Mouse (Mus musculus) bone marrow macrophage, adult 2 months (primary cell): ENCODE results near the gene Usp1.

Experiments used
- CTCF ChIP-seq: IDR thresholded peaks from 2 replicates; pipeline ENCODE4 v1.5.1; 2012; ENCODE audit warnings: low read depth, mild to moderate bottlenecking, low read length, moderate library complexity
- POLR2A ChIP-seq: IDR thresholded peaks from 2 replicates; pipeline ENCODE4 v1.6.1; 2012; ENCODE audit warnings: mild to moderate bottlenecking, low read depth, low read length, borderline replicate concordance

GRCm38 (mm10) chr4:98955986-98956385, 32.4 kb downstream of the Usp1 start:
- TF ChIP-seq CTCF (no peak), POLR2A (no peak)
